Mouse (Mus musculus): ENCODE measurements around the gene Htra3.

- TF ChIP-seq MEF2A (IDR thresholded peaks at IDR 0.05; ENCODE audit: extremely low read depth, insufficient replicate concordance, low read depth, low read length, poor library complexity, severe bottlenecking) (no peak), POLR2A (IDR thresholded peaks at IDR 0.05; ENCODE audit: control insufficient read depth in 1 of 2, insufficient read depth in 1 of 2, low read depth in 1 of 2, low read length in 2 of 2, poor library complexity in 1 of 2) (no peak), NELFE (IDR thresholded peaks at IDR 0.05; ENCODE audit: low read depth, low read length) (no peak), CTCF (IDR thresholded peaks at IDR 0.05 in 2 of 3, conservative IDR thresholded peaks at IDR 0.05 in 1 of 3; ENCODE audit: control insufficient read depth in 1 of 3, insufficient read depth in 1 of 3, low read depth in 2 of 3, low read length in 3 of 3, poor library complexity in 1 of 3, severe bottlenecking in 1 of 3) (no peak), MAZ (IDR thresholded peaks at IDR 0.05; ENCODE audit: low read depth, low read length) (no peak), GATA1 (IDR thresholded peaks at IDR 0.05; ENCODE audit: low read depth, low read length) (no peak), EP300 (IDR thresholded peaks at IDR 0.05; ENCODE audit: low read depth in 1 of 2, low read length in 2 of 2) (no peak), ETS1 (IDR thresholded peaks at IDR 0.05; ENCODE audit: low read depth, low read length) (no peak), ELF1 (IDR thresholded peaks at IDR 0.05; ENCODE audit: low read depth, low read length) (no peak), ZC3H11A (IDR thresholded peaks at IDR 0.05; ENCODE audit: low read depth, low read length) (no peak), HCFC1 (IDR thresholded peaks at IDR 0.05; ENCODE audit: low read depth, low read length) (no peak), USF1 (IDR thresholded peaks at IDR 0.05; ENCODE audit: low read depth, low read length) (no peak), MAX (IDR thresholded peaks at IDR 0.05; ENCODE audit: low read length) (no peak)
These were observed 18.4 kb downstream of the Htra3 start for GRCm38 (mm10) chr5:35661210-35661609.

Measured in MEL (cell line).